Mouse (Mus musculus) midbrain, embryonic 11.5 days (tissue): ENCODE measurements around the gene Hpse. TPM values are rescaled to one million over a fixed set of nuclear protein-coding genes. Genes with fewer than 3 reads are reported as not detected.

Source experiments
- ATAC-seq: fragments of 200-750 bp; cut with Nextera tagmentation; 2 replicates; pipeline ENCODE4 v1.8.0; 2017; ENCODE audit warnings: moderate TSS enrichment, moderate library complexity; ENCODE audit not compliant: low FRiP score
- DNase-seq: peaks from one replicate; pipeline ENCODE4 v3.0.0; 2015; ENCODE audit warnings: low spot score; ENCODE audit errors: missing footprints
- H3K27ac ChIP-seq: fragments of 300-500 bp; sonication (generic); 2 replicates; pipeline ENCODE4 v1.5.1; 2014; ENCODE audit warnings: low read depth, low read length
- H3K27me3 ChIP-seq: fragments of 300-500 bp; sonication (generic); 2 replicates; pipeline ENCODE4 v1.6.1; 2014; ENCODE audit warnings: mild to moderate bottlenecking, low read length, moderate library complexity, mixed read lengths; ENCODE audit not compliant: control insufficient read depth, insufficient read depth
- H3K36me3 ChIP-seq: fragments of 300-500 bp; sonication (generic); 2 replicates; pipeline ENCODE4 v1.6.1; 2014; ENCODE audit warnings: mild to moderate bottlenecking, low read length, moderate library complexity, mixed read lengths; ENCODE audit not compliant: control insufficient read depth, insufficient read depth
- H3K4me1 ChIP-seq: fragments of 300-500 bp; sonication (generic); 2 replicates; pipeline ENCODE4 v1.6.1; 2014; ENCODE audit warnings: low read length; ENCODE audit not compliant: control insufficient read depth, insufficient read depth
- H3K4me2 ChIP-seq: fragments of 300-500 bp; sonication (generic); 2 replicates; pipeline ENCODE4 v1.6.1; 2014; ENCODE audit warnings: mild to moderate bottlenecking, moderate library complexity
- H3K4me3 ChIP-seq: fragments of 300-500 bp; sonication (generic); 2 replicates; pipeline ENCODE4 v1.5.1; 2014; ENCODE audit warnings: low read depth, low read length
- H3K9ac ChIP-seq: fragments of 300-500 bp; sonication (generic); 2 replicates; pipeline ENCODE4 v1.6.1; 2014; ENCODE audit warnings: low read length
- H3K9me3 ChIP-seq: fragments of 300-500 bp; sonication (generic); 2 replicates; pipeline ENCODE4 v1.6.1; 2016; ENCODE audit warnings: low read length; ENCODE audit not compliant: control insufficient read depth
- WGBS: fragments of 180-500 bp; shearing (Covaris S2); extraction: QIAGEN DNeasy Blood & Tissue Kit; methylation state at CpG from one replicate; pipeline ENCODE4 v1.1.7; 2014; 5-methylcytosine and 5-hydroxymethylcytosine counted together
- polyA plus RNA-seq: library from polyadenylated mRNA; unstranded; fragments of >200 nt; fragmentation: Nextera tagmentation; extraction: Ambion mirVana; gene quantifications from 2 replicates; pipeline ENCODE4 v1.2.1, GENCODE M21; 2014

Gene Hpse
- polyA plus RNA-seq: 1.2 and 1.3 TPM in 2 replicates

DNA sequence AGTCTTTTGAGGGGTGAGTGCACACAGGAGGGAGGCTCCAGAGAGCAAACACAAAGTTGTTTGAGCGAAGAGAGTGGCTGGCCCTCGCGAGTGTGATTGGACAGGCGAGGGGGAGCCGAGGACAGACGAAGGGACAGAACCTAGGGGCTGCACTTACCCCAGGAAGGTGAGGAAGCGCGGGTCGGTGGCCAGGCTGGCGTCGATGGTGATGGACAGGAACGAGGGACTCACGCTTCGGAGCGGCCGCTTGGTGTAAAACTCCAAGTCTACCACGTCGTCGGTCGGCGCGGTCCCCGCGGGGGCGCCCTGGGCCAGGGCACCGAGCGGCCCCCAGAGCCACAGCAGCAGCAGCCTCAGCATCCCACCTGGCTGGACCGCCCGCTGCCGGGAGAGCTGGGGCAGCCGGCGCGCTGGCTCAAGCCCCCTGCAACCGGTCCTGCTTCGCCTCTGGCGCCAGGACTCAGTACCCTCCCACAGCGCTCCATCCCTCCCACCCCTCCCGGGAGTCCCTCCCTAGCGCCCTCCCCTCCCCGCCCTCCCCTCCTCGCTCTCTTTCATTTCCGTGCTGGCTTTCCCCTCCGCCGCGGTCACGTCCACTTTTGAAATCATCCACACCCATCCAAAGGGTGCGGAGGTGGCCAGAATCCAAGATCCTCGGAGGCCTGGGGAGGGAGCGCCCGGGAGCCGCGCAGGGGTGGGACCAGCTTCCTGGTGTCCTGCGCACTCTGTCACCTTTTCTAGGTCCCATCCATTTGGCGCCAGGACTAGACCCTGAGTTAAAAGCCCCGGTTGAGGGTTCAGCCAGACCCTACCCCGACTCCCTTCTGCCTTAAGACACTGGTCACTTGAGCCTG, at the start of gene Hpse:
Gene Hpse (minus strand): TSS at position 482 of the 854 bp plus-strand sequence.
- peak within 1 kb of the TSS; percentile 44 for H3K4me3 ChIP-seq
- H3K4me1 ChIP-seq: no peaks in the 10 kb centered on the region
- DNase-seq (peak; percentile 95), ATAC-seq (peak; percentile 66)
- H3K4me2 ChIP-seq: peak within 1 kb of the TSS; percentile 82
- H3K36me3 ChIP-seq: no peaks in the 10 kb centered on the region
- H3K9ac ChIP-seq: peak within 1 kb of the TSS; percentile 61
- H3K9me3 ChIP-seq: no peaks in the 10 kb centered on the region
- H3K27ac ChIP-seq: no peak within 1 kb of the TSS
- 1% methylated on average over 53 of the region's 56 CpGs for WGBS
- peaks cover 13% of the 10 kb centered on the region for H3K27me3 ChIP-seq

DNA sequence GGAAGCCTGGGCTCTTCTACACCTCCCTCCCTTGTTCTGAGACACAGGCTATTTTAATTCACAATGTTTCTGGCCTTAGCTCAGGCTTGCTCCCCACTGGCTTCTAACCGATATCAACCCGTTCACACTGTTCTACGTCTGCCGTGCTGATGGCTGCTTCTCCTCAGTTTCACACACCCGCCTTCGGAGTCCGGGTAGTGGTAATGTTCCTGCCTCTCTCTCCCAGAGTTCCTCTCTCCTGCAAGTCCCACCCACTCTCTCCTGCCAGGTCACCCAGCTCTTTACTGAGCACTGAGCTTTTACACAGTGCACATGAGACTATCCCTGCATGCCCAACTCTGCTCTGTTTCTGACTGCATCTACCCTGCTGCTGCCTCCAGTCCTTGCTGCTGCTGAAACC, 46.5 kb upstream of the Hpse start:
- Histone ChIP-seq H3K27me3 (no peaks in the 10 kb centered on the region), H3K27ac (no peak overlapping the region), H3K4me3 (no peak overlapping the region), H3K9ac (no peak overlapping the region), H3K4me1 (no peaks in the 10 kb centered on the region), H3K9me3 (no peaks in the 10 kb centered on the region), H3K36me3 (peaks cover 39% of the 10 kb centered on the region), H3K4me2 (no peak overlapping the region)
- 97% methylated on average over 7 of the region's 7 CpGs for WGBS
- ATAC-seq (no peak), DNase-seq (no peak)

DNA sequence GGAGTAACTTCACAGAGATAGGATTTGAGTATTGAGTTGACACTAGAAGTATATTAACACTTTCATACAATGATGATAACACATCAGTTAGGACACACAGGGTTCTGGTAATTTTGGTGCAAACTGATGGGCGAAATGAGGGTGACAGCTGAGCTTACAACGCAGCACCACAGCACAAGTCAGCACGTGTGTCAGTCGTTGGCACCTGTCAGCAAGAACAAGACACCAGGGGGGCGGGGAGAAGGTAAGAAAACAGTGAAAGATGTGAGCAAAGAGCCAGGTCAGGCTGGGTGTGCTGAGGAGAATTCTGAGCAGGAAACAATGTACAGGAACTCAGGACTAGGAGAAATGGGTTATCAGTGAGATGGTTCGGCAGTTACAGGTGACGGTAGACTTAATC, 42.2 kb upstream of the Hpse start:
- H3K4me2 ChIP-seq: no peak overlapping the region
- no peak overlapping the region for H3K27ac ChIP-seq
- DNase-seq: peak; percentile 76
- no peaks in the 10 kb centered on the region for H3K27me3 ChIP-seq
- H3K4me3 ChIP-seq: no peak overlapping the region
- H3K4me1 ChIP-seq: no peaks in the 10 kb centered on the region
- no peaks in the 10 kb centered on the region for H3K9me3 ChIP-seq
- WGBS: 95% methylated on average over 7 of the region's 7 CpGs
- peaks cover 26% of the 10 kb centered on the region for H3K36me3 ChIP-seq
- no peak overlapping the region for H3K9ac ChIP-seq
- no peak for ATAC-seq

DNA sequence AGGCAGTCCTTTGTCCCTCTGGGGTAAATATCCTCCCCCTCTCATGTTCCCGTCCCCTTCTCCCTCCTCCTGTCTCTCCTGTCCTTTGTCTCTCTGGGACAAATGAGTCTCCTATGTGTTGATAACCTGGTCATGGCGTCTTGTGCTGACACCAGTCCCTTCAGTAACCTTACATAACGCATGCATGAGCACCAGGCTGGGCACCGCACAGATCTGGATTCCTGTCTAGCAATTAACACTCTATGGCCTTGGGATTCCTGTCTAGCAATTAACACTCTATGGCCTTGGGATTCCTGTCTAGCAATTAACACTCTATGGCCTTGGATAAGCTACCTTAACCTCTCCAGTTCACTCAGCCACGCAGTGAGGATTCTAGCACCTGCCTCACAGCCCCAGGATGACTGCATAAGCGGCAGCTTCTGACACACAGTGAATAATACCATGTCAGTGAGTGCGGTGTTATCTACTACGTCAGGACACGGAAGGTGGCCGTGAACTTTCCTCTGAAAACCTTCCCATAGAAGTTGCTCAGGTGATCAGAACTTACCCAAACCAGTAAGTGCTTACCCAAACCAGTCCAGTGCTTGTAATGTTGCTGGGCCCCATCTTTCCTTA, 40.6 kb upstream of the Hpse start:
- DNase-seq (peak; percentile 33), ATAC-seq (no peak)
- no peak overlapping the region for H3K4me3 ChIP-seq
- H3K27me3 ChIP-seq: no peaks in the 10 kb centered on the region
- WGBS: 89% methylated on average over 10 of the region's 10 CpGs
- no peaks in the 10 kb centered on the region for H3K9me3 ChIP-seq
- H3K4me2 ChIP-seq: no peak overlapping the region
- H3K9ac ChIP-seq: no peak overlapping the region
- H3K36me3 ChIP-seq: peaks cover 21% of the 10 kb centered on the region
- no peak overlapping the region for H3K27ac ChIP-seq
- no peaks in the 10 kb centered on the region for H3K4me1 ChIP-seq

DNA sequence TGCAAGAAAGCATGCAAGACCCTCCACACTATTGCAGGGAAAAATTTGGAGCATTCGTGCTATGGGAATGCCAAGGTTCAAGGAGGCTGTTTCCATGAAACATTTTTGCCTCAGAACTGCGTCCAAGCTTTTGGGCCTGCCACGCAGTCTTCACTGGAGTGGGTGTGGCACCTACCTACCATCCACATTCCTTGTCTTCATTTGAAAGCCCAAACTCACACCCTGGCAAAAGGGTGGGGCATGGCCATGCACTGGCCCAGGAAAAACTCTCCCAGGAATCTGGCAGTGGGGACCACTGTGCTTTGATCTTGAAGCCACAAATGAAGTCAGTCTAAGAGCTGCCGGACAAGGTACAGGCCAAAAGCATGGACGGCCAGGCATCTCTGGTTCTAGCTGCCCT, 38.6 kb upstream of the Hpse start:
- ATAC-seq: no peak
- 92% methylated on average over 5 of the region's 5 CpGs for WGBS
- H3K4me3 ChIP-seq: no peak overlapping the region

DNA sequence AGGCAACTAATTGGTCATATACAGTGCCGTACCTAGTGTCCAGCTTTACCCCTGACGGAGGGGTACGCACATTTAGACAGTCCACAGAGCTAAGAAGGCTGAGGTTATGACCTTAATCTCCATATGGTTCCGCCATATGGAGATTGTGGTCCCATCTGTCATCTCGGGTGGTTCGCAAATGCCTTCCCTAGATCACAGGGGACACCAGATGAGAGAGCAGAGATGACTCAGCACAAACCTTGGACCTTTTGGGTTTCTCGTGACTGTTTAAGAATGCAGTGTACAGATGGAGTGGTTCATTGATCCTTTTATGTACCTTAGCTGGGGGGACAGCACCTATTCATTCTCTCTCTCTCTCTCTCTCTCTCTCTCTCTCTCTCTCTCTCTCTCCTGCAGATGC, 33.9 kb upstream of the Hpse start:
- Histone ChIP-seq H3K36me3 (no peaks in the 10 kb centered on the region), H3K27me3 (no peaks in the 10 kb centered on the region), H3K9ac (no peak overlapping the region), H3K4me1 (no peaks in the 10 kb centered on the region), H3K4me3 (no peak overlapping the region), H3K27ac (no peak overlapping the region), H3K9me3 (no peaks in the 10 kb centered on the region), H3K4me2 (no peak overlapping the region)
- 60% methylated on average over 7 of the region's 7 CpGs for WGBS
- peak; percentile 44; the same call in 1 of the 2 replicates for ATAC-seq
- DNase-seq: no peak

More for the DNA sequence above, 38.6 kb upstream of the Hpse start:
- peaks cover 9% of the 10 kb centered on the region for H3K36me3 ChIP-seq
- H3K4me1 ChIP-seq: no peaks in the 10 kb centered on the region
- H3K9me3 ChIP-seq: no peaks in the 10 kb centered on the region
- no peak overlapping the region for H3K4me2 ChIP-seq
- H3K27me3 ChIP-seq: no peaks in the 10 kb centered on the region
- DNase-seq: peak; percentile 75
- no peak overlapping the region for H3K9ac ChIP-seq
- H3K27ac ChIP-seq: no peak overlapping the region

DNA sequence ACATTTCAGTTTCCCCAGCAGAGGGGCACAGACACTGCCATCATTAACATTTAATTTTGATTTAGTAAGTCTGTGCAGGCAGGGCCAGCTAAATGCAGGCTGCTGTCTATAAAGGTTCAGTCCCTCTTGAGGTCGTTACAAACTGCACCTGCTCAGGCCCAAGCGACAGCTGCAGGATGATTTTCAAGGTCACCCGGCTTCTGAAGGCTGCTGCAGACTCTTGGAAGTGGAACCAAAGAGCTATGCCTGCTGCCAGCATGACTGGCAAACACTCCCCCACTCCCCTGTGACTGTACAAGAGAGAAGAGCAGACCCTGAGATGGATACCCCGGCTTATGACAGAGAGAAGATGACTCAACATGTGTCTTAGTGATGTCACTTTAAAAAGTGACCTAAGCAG, 32.1 kb upstream of the Hpse start:
- H3K4me1 ChIP-seq: no peaks in the 10 kb centered on the region
- H3K27ac ChIP-seq: peak overlapping the region; percentile 9; the same call in 1 of the 2 replicates
- H3K9ac ChIP-seq: no peak overlapping the region
- H3K36me3 ChIP-seq: no peaks in the 10 kb centered on the region
- no peak overlapping the region for H3K4me2 ChIP-seq
- DNase-seq (no peak), ATAC-seq (no peak)
- H3K27me3 ChIP-seq: no peaks in the 10 kb centered on the region
- H3K4me3 ChIP-seq: no peak overlapping the region
- whole genome bisulfite sequencing: 73% methylated on average over 4 of the region's 4 CpGs
- no peaks in the 10 kb centered on the region for H3K9me3 ChIP-seq

DNA sequence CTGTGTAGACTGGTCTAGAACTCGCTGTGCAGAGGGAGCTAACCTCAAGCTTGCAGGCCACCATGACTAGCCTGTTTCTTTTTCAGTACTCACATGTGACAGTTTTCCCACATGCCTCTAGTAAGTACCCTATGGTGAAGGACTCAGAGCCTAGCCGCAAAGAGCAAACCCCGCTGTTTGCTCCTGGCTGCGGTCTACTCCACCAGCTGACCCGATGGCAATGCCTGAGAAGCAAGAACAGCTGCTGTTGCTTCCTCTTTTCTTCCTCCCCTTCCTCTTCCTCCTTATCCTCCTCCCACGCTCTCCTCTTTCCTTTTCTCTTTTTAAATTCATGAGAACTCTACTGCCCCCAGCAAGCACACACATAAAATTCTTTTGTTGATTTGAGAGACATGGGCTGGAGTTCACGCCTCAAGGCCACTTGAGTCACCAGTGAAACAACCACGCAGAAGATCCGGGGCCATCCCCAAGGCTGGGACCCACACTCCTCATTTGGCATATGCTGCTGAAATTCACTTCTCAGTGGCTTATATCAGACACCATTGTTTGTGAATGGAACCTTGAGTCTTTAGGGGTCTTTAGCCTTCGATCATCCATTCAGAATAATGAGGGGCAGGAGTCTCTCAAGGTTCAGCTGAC, 31.2 kb upstream of the Hpse start:
- Histone ChIP-seq H3K27me3 (no peaks in the 10 kb centered on the region), H3K9ac (no peak overlapping the region), H3K4me3 (no peak overlapping the region), H3K36me3 (no peaks in the 10 kb centered on the region), H3K4me2 (no peak overlapping the region), H3K4me1 (no peaks in the 10 kb centered on the region), H3K9me3 (no peaks in the 10 kb centered on the region), H3K27ac (no peak overlapping the region)
- DNase-seq (no peak), ATAC-seq (no peak)
- 84% methylated on average over 10 of the region's 10 CpGs for WGBS

DNA sequence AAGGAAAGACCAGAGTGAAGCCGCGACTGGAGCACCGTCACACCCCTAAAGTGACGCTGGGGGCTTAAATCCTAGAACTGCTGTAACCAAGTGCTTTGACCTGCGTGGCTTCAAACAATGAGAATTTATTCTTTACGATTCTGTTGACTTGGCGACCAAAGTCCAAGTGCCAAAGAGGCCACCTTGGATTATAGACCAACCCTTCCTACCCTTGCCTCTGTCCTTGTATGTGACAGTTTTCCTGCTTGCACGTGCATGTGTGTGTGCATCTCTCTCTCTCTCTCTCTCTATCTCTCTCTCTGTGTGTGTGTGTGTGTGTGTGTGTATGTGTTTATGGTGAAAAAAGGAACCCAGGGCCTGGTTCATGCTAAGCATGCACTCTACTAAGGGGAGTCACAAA, 19.3 kb upstream of the Hpse start:
- H3K9me3 ChIP-seq: no peaks in the 10 kb centered on the region
- H3K27me3 ChIP-seq: no peaks in the 10 kb centered on the region
- DNase-seq (peak; percentile 14), ATAC-seq (no peak)
- H3K4me1 ChIP-seq: no peaks in the 10 kb centered on the region
- H3K27ac ChIP-seq: no peak overlapping the region
- H3K4me2 ChIP-seq: no peak overlapping the region
- H3K4me3 ChIP-seq: no peak overlapping the region
- H3K36me3 ChIP-seq: no peaks in the 10 kb centered on the region
- WGBS: 85% methylated on average over 8 of the region's 8 CpGs
- no peak overlapping the region for H3K9ac ChIP-seq
